Mouse (Mus musculus): ENCODE results near the gene Zfp110. TPM values are rescaled to one million over a fixed set of nuclear protein-coding genes. Genes with fewer than 3 reads are reported as not detected.

Gene Zfp110
- polyA plus RNA-seq, 1 experiment = 15.5 TPM

GRCm38 (mm10) chr7:12897655-12898410 is 63.3 kb downstream of the Zfp110 start, which contains the start of gene Zscan22:
Zscan22 (plus strand) TSS chr7:12897815.
- no peak for DNase-seq (ENCODE audit: low read depth)

Other genes starting within 250 kb of the Zfp110 start
- not detected in 2 replicates for gene Vmn2r53, start 226.0 kb upstream of the Zfp110 start, polyA plus RNA-seq (2012; rRNA removed)
- gene Vmn2r54, start 194.4 kb upstream of the Zfp110 start, polyA plus RNA-seq (2012; rRNA removed) = not detected in 2 replicates
- not detected in 2 replicates for gene Vmn2r55, start 149.8 kb upstream of the Zfp110 start, polyA plus RNA-seq (2012; rRNA removed)
- not detected in 2 replicates for gene Vmn2r56, start 99.8 kb upstream of the Zfp110 start, polyA plus RNA-seq (2012; rRNA removed)
- 3.1 and 5.1 TPM in 2 replicates for gene Zscan18, start 31.1 kb upstream of the Zfp110 start, polyA plus RNA-seq (2012; rRNA removed)
- 2.2 and 2.8 TPM in 2 replicates for gene Zfp329, start 15.9 kb upstream of the Zfp110 start, polyA plus RNA-seq (2012; rRNA removed)
- 1.4 and 1.5 TPM in 2 replicates for gene Zfp128, start 46.4 kb downstream of the Zfp110 start, polyA plus RNA-seq (2012; rRNA removed)
- 11.1 and 13.1 TPM in 2 replicates for gene Zscan22, start 63.1 kb downstream of the Zfp110 start, polyA plus RNA-seq (2012; rRNA removed)
- 2,418 and 2,737 TPM in 2 replicates for gene Rps5, start 87.5 kb downstream of the Zfp110 start, polyA plus RNA-seq (2012; rRNA removed)
- 1.7 and 3.1 TPM in 2 replicates for gene Rnf225, start 92.7 kb downstream of the Zfp110 start, polyA plus RNA-seq (2012; rRNA removed)
- 10.3 and 10.5 TPM in 2 replicates for gene Zfp324, start 131.1 kb downstream of the Zfp110 start, polyA plus RNA-seq (2012; rRNA removed)
- gene Zfp446, start 143.1 kb downstream of the Zfp110 start, polyA plus RNA-seq (2012; rRNA removed) = 7.0 and 8.1 TPM in 2 replicates
- 0.19 and 0.51 TPM in 2 replicates for gene Slc27a5, start 163.4 kb downstream of the Zfp110 start, polyA plus RNA-seq (2012; rRNA removed)
- 214 and 282 TPM in 2 replicates for gene Trim28, start 164.4 kb downstream of the Zfp110 start, polyA plus RNA-seq (2012; rRNA removed)
- 12.7 and 17.3 TPM in 2 replicates for gene Zbtb45, start 175.3 kb downstream of the Zfp110 start, polyA plus RNA-seq (2012; rRNA removed)
- 116 and 142 TPM in 2 replicates for gene Chmp2a, start 200.0 kb downstream of the Zfp110 start, polyA plus RNA-seq (2012; rRNA removed)
- gene Ube2m, start 203.5 kb downstream of the Zfp110 start, polyA plus RNA-seq (2012; rRNA removed) = 187 and 192 TPM in 2 replicates
- gene Mzf1, start 220.0 kb downstream of the Zfp110 start, polyA plus RNA-seq (2012; rRNA removed) = 3.6 and 3.7 TPM in 2 replicates